Mouse (Mus musculus) intestine, embryonic 14.5 days (tissue): ENCODE data around the gene Fignl2. TPM values are rescaled to one million over a fixed set of nuclear protein-coding genes. Genes with fewer than 3 reads are reported as not detected.
A peak's percentile ranks its signal among the peaks of the same experiment; 100 is the strongest.

Experiments
- ATAC-seq: fragments of 200-750 bp; cut with Nextera tagmentation; replicated peaks from 2 replicates; pipeline ENCODE4 v1.8.0; 2017; ENCODE audit warnings: low read depth, moderate number of reproducible peaks, moderate TSS enrichment, moderate library complexity; ENCODE audit not compliant: low FRiP score, low TSS enrichment
- DNase-seq: peaks from one replicate; pipeline ENCODE4 v3.0.0-alpha.2; 2018; ENCODE audit warnings: low spot score
- H3K27ac ChIP-seq: fragments of 300-500 bp; sonication (generic); 2 replicates; pipeline ENCODE4 v1.5.1; 2014; ENCODE audit warnings: low read depth, mild to moderate bottlenecking, control low read depth
- H3K27me3 ChIP-seq: fragments of 300-500 bp; sonication (generic); replicated peaks from 2 replicates; pipeline ENCODE4 v1.6.1; 2014; ENCODE audit warnings: low read length, control low read depth; ENCODE audit not compliant: control insufficient read depth, insufficient read depth
- H3K36me3 ChIP-seq: fragments of 300-500 bp; sonication (generic); 2 replicates; pipeline ENCODE4 v1.6.1; 2014; ENCODE audit warnings: low read length, control low read depth; ENCODE audit not compliant: control insufficient read depth, insufficient read depth
- H3K4me1 ChIP-seq: fragments of 300-500 bp; sonication (generic); replicated peaks from 2 replicates; pipeline ENCODE4 v1.6.1; 2014; ENCODE audit warnings: low read length, control low read depth, mixed read lengths; ENCODE audit not compliant: control insufficient read depth, insufficient read depth
- H3K4me2 ChIP-seq: fragments of 300-500 bp; sonication (generic); 2 replicates; pipeline ENCODE4 v1.6.1; 2014; ENCODE audit warnings: low read length
- H3K4me3 ChIP-seq: fragments of 300-500 bp; sonication (generic); 2 replicates; pipeline ENCODE4 v1.5.1; 2014; ENCODE audit warnings: low read depth, low read length, control low read depth, mixed read lengths
- H3K9ac ChIP-seq: fragments of 300-500 bp; sonication (generic); 2 replicates; pipeline ENCODE4 v1.6.1; 2014; ENCODE audit warnings: mild to moderate bottlenecking, low read length
- H3K9me3 ChIP-seq: fragments of 300-500 bp; sonication (generic); 2 replicates; pipeline ENCODE4 v1.6.1; 2016; ENCODE audit warnings: low read length, control low read depth; ENCODE audit not compliant: control insufficient read depth
- WGBS: fragments of 180-500 bp; shearing (Covaris S2); extraction: QIAGEN DNeasy Blood & Tissue Kit; methylation state at CpG from one replicate; pipeline ENCODE4 v1.1.7; 2014; 5-methylcytosine and 5-hydroxymethylcytosine counted together
- polyA plus RNA-seq: library from polyadenylated mRNA; unstranded; fragments of >200 nt; fragmentation: Nextera tagmentation; extraction: Ambion mirVana; gene quantifications from 2 replicates; pipeline ENCODE4 v1.2.1, GENCODE M21; 2014

Gene Fignl2
- polyA plus RNA-seq, 1 experiment from 2014 or later: 0.43 TPM

DNA sequence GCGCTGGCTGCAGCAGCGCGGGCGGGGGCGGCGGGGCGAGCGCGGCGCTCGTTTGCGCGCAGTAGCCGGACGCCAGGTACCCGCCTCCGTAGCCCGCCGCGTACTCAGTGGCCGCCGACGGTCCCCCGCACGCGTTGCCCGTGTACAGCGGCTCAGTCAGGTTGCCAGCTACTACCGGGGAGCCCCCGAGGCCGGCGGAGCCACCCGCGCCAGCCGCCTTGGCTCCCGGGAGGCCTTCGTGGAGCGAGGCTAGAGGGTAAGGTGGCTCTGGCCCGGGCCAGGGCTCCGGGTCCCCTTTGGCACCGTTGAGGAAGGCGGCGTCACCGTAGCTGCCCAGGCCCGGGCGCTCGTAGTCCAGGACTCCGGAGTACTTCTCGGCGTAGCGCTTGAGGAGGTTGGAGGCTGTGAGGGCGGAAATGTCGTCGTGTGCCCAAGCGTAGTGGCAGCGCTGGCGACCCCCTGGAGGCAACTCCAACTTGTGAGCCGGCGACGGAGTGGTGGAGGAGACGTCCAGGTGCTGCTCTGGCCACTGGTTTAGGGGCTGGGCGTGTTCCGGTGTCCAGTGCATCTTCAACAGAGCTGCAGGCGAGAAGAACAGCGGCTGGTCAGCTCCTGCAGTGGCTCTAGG lies 24.4 kb downstream of the Fignl2 start:
- ATAC-seq: no peak
- DNase-seq: peak; percentile 72
- peak overlapping the region; percentile 52 for H3K4me2 ChIP-seq
- peaks cover 10% of the 10 kb centered on the region for H3K4me1 ChIP-seq
- H3K9me3 ChIP-seq: 0 out of 2 replicates have a peak, but pooled peaks cover 2% of the 10 kb centered on the region
- H3K36me3 ChIP-seq: peaks cover 3% of the 10 kb centered on the region; the same call in 1 of the 2 replicates
- no peak overlapping the region for H3K27ac ChIP-seq
- H3K9ac ChIP-seq: 0 out of 2 replicates have a peak overlapping the region, but pooled peaks have one; percentile 16
- peaks cover 42% of the 10 kb centered on the region for H3K27me3 ChIP-seq
- 28% methylated on average over 62 of the region's 65 CpGs for WGBS
- H3K4me3 ChIP-seq: peak overlapping the region; percentile 32

DNA sequence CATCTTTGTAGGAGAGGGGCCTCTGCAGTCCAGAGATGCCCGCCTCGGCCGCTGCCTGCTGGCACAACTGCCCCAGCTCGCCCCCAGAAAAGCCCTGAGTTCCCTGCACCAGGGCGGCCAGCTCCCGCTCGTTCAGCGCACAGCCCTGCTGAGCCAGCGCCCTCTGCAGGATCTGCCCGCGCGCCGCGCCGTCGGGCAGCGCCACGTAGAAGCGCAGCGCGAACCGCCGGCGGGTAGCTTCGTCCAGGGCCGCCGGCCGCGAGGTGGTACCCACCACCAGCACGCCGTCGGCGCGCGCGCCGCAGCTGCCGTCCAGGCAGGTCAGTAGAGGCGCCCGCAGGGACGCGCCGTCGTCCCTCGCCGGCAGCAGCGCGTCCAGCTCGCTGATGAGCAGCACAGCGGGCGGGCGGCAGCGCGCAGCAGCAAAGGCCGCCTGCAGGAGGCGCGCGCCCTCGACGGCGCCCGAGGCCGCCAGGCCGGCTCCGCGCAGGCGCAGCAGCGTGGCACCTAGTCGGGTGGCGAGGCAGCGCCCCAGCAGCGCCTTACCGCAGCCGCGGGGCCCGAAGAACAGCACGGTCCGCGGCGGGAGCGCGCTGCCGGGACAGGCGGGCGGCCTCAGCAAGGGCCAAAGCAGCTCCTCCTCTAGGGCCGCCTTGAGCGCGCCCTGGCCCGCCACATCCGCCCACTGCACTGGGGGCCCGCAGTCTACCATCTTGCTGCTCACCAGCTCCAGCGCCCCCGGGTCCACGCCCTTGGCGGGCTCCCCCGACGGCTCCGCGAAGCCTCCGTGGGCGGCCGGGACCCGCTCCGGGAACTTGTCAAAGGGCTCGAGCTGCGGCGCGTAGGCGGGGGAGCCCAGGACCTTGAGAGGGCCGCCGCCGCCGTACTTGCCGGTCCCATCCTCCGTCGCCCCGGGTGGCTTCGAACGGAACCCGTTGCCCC lies 25.5 kb downstream of the Fignl2 start:
- Histone ChIP-seq H3K4me2 (peak overlapping the region; percentile 52), H3K9ac (0 out of 2 replicates have a peak overlapping the region, but pooled peaks have one; percentile 16), H3K9me3 (0 out of 2 replicates have a peak, but pooled peaks cover 2% of the 10 kb centered on the region), H3K27ac (no peak overlapping the region), H3K4me3 (peak overlapping the region; percentile 32), H3K27me3 (peaks cover 53% of the 10 kb centered on the region), H3K4me1 (peaks cover 10% of the 10 kb centered on the region), H3K36me3 (peaks cover 3% of the 10 kb centered on the region; the same call in 1 of the 2 replicates)
- WGBS: 33% methylated on average over 111 of the region's 120 CpGs
- ATAC-seq (0 out of 2 replicates have a peak, but pooled peaks have one; percentile 13), DNase-seq (peak; percentile 75)

DNA sequence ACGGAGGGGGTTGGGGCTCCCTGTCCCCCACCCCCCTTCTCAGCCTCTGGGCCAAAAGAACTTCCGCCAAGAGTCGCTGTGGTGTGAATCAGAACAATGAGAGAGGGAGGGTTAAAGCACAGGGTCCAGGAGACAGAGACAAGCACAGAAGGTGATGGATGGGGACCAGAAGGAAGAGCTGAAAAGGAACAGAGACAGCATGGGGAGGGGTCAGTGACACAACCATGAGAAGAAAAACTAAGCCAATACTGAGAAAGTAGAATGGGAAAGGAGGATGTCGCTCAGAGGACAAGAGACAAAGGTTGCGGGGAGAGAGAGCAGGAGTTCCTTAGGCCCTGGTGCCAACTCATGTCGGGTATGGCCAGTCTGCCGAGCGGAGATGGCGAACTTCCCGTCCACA lies 26.5 kb downstream of the Fignl2 start:
- Histone ChIP-seq H3K4me1 (peaks cover 10% of the 10 kb centered on the region), H3K27me3 (peaks cover 61% of the 10 kb centered on the region), H3K36me3 (peaks cover 3% of the 10 kb centered on the region; the same call in 1 of the 2 replicates), H3K4me3 (no peak overlapping the region), H3K9ac (no peak overlapping the region), H3K9me3 (0 out of 2 replicates have a peak, but pooled peaks cover 2% of the 10 kb centered on the region), H3K27ac (no peak overlapping the region), H3K4me2 (no peak overlapping the region)
- ATAC-seq (no peak), DNase-seq (peak; percentile 54)
- 65% methylated on average over 10 of the region's 10 CpGs for WGBS

GRCm38 (mm10) chr15:101048338-101048896 lies 29.9 kb downstream of the Fignl2 start:
- H3K4me3 ChIP-seq: no peak overlapping the region
- peaks cover 70% of the 10 kb centered on the region for H3K27me3 ChIP-seq
- DNase-seq: no peak
- no peak overlapping the region for H3K4me2 ChIP-seq
- ATAC-seq: no peak
- WGBS: 52% methylated on average over 5 of the region's 5 CpGs
- H3K36me3 ChIP-seq: no peaks in the 10 kb centered on the region; the same call in 1 of the 2 replicates
- H3K27ac ChIP-seq: no peak overlapping the region
- H3K9me3 ChIP-seq: 0 out of 2 replicates have a peak, but pooled peaks cover 2% of the 10 kb centered on the region
- H3K4me1 ChIP-seq: peaks cover 2% of the 10 kb centered on the region; the same call in 1 of the 2 replicates
- H3K9ac ChIP-seq: no peak overlapping the region

- WGBS: 3% methylated on average over 23 of the region's 23 CpGs
- peak within 1 kb of the TSS; percentile 46 for H3K9ac ChIP-seq
- H3K36me3 ChIP-seq: no peaks in the 10 kb centered on the region
- no peaks in the 10 kb centered on the region for H3K4me1 ChIP-seq
- peak; percentile 7; the same call in 1 of the 2 replicates for ATAC-seq
- no peaks in the 10 kb centered on the region for H3K9me3 ChIP-seq
- H3K4me3 ChIP-seq: peak within 1 kb of the TSS; percentile 46
- peaks cover 66% of the 10 kb centered on the region for H3K27me3 ChIP-seq
- H3K4me2 ChIP-seq: peak within 1 kb of the TSS; percentile 100
- no peak for DNase-seq
- H3K27ac ChIP-seq: no peak within 1 kb of the TSS
These were observed 31.2 kb downstream of the Fignl2 start, which contains the start of gene Gm47841 for GRCm38 (mm10) chr15:101047194-101047555. Gene Gm47841 (minus strand): TSS chr15:101047397.

DNA sequence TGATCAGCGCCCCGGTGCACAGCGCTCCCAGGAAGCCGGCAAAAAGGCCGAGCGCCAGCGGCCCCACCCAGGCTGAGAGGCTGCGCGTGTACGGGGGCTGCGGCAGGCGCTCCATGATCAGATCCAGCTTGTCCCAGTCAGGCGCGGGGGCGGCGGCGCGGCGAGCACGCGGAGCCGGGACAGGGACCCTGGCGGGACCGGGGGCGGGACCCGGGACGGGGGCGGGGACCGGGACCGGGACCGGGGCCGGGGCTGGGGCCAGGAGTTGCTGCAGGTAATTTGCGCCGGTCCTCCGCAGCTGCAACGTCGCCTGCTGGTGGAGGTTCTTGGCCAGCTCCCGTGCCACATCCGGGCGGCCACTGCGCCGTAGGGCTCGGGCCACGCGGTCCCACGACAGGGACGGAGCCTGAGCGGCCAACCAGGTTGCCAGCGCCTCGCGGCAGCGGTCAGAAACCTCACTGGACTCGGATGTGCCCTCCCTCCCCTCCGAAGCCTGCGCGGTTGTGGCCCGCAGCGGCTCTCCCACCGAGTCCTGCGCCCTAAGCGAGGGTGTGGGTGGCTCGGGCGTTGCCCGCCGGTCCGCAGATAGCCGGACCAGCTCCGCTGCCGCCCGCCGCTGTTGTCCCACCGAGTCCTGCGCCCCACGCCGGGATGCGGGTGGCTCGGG lies 31.7 kb downstream of the Fignl2 start:
- no peaks in the 10 kb centered on the region for H3K9me3 ChIP-seq
- peak; percentile 81 for DNase-seq
- H3K4me3 ChIP-seq: peak overlapping the region; percentile 46
- peaks cover 66% of the 10 kb centered on the region for H3K27me3 ChIP-seq
- peak; percentile 26; the same call in 1 of the 2 replicates for ATAC-seq
- WGBS: under 1% methylated on average over 72 of the region's 77 CpGs
- peak overlapping the region; percentile 100 for H3K4me2 ChIP-seq
- H3K27ac ChIP-seq: no peak overlapping the region
- no peaks in the 10 kb centered on the region for H3K4me1 ChIP-seq
- H3K36me3 ChIP-seq: no peaks in the 10 kb centered on the region
- peak overlapping the region; percentile 46 for H3K9ac ChIP-seq

DNA sequence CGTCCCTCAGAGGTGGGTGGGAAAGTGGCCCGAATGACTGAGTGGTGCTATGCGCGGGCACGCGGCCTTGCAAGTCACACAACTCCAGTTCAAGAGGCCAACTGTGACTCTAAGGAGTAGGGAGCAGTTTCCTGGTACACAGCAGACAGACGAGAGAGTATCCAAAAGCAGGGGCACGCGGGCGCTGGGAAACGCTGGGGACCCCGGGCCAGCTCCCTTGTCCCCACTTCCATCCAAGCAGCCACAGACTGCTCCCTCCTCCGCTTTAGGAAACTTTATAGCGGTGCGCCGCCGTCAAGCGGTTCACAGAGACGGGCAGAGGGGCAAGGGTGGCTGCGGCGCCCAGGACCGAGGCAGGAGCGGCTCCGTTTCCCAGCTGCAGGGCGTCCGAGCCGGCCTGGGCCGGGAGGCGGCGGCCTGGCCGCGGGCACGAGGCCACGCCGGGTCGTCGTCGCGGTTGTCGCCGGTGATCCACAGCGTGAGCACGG lies 32.3 kb downstream of the Fignl2 start:
- H3K27me3 ChIP-seq: peaks cover 70% of the 10 kb centered on the region
- no peaks in the 10 kb centered on the region for H3K4me1 ChIP-seq
- no peaks in the 10 kb centered on the region for H3K36me3 ChIP-seq
- H3K9me3 ChIP-seq: no peaks in the 10 kb centered on the region
- ATAC-seq (0 out of 2 replicates have a peak, but pooled peaks have one; percentile 9), DNase-seq (no peak)
- peak overlapping the region; percentile 46; the same call in 1 of the 2 replicates for H3K9ac ChIP-seq
- H3K4me2 ChIP-seq: peak overlapping the region; percentile 100
- peak overlapping the region; percentile 46 for H3K4me3 ChIP-seq
- 1% methylated on average over 43 of the region's 43 CpGs for WGBS
- no peak overlapping the region for H3K27ac ChIP-seq
